Mouse (Mus musculus) CD4-positive, CD25-positive, alpha-beta regulatory T cell, adult 4 months (primary cell): ENCODE results near the gene Cdr2. TPM values are rescaled to one million over a fixed set of nuclear protein-coding genes. Genes with fewer than 3 reads are reported as not detected.
A peak's percentile ranks its signal among the peaks of the same experiment; 100 is the strongest.
"Not testable (repeated sequence)": the region's sequence is repeated elsewhere in the genome, so short reads cannot be mapped to it uniquely, and the experiment has no call there.

Experiments
- ATAC-seq: one replicate; pipeline ENCODE4 v1.8.0; 2017
- polyA plus RNA-seq, 2 experiments: library from polyadenylated mRNA; unstranded; fragments of 100-300 nt; shearing (Covaris generic); gene quantifications; one replicate each; pipeline ENCODE4 v1.2.1; 2017

Gene Cdr2
- polyA plus RNA-seq, 2 experiments from 2014 or later, result 0.43 to 1.6 TPM

GRCm38 (mm10) chr7:120970112-120970511 is 12.0 kb downstream of the Cdr2 start:
- ATAC-seq, result no peak

- no peak for ATAC-seq
These were observed 12.9 kb downstream of the Cdr2 start for GRCm38 (mm10) chr7:120969221-120969620.

DNA sequence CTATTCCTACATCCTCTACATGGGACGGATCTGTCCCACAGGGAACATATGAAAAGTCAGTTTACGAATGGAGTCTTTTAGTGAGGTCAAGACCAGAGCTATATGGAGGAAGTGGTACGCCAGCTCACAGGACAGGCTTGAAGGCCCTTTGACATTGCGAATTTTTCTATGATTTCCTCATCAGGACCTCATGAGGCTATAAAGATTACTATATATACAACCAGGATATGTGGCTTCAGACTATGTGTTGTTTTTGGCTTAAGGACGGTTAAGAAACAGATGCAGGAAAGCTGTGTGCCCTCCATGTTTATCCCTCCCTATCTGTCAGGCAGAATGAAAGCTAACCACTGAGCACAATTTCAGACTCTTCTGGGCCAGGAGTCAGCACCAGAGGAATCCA is 19.0 kb downstream of the Cdr2 start:
- no peak for ATAC-seq

DNA sequence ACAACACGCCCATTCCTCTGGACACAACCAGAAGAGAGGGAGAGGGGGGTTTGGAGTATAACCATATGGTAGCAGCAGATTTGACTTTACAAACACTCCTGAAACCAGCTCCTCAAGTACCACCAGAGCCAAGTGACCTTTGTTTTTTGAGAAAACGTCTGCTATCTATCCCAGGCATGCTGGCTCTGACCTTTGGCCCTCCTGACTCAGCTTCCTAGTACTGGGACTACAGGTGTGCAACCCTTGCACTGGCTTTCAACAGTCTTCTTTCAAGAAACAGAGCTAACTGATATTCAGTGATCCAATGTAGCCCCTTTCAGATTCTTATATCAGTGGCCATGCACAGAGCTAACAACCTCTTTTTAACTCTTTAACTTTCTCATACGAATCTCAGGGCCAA is 20.2 kb downstream of the Cdr2 start:
- no peak for ATAC-seq

- ATAC-seq, result no peak
These were observed 21.5 kb downstream of the Cdr2 start for GRCm38 (mm10) chr7:120960601-120961000.

DNA sequence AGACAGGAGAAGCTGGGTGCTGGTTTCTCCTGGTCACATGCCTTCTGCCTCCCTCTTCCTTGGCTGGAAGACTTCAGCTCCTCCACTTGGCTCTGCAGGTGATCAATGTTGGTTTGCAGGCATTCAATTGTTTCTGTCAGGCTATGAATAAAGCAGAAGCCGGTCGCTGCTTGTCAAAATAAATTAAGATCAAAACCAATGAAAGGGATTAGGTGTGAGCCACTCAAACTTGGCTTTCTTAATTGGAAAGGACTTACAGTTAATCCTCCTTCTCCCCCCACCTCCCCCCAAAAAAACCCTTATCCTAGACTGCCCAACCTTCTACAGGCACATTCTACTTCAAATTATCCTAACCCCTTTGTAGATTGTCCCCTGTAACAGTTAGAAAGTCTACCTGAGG is 22.0 kb downstream of the Cdr2 start:
- ATAC-seq, result no peak

DNA sequence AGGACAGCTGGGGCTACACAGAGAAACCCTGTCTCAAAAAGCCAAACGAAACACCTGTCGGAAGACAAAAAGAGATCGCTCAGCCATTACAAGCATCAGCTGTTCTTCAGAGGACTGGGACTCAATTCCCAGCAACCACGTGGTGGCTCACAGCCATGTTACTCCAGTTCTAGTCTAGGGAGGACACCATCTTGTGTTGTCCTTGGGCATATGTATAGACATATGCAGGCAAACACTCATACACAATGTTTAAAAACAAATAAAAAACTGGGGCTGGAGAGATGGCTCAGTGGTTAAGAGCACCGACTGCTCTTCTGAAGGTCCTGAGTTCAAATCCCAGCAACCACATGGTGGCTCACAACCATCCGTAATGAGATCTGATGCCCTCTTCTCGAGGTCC is 28.5 kb downstream of the Cdr2 start:
- ATAC-seq, result not testable (repeated sequence)

DNA sequence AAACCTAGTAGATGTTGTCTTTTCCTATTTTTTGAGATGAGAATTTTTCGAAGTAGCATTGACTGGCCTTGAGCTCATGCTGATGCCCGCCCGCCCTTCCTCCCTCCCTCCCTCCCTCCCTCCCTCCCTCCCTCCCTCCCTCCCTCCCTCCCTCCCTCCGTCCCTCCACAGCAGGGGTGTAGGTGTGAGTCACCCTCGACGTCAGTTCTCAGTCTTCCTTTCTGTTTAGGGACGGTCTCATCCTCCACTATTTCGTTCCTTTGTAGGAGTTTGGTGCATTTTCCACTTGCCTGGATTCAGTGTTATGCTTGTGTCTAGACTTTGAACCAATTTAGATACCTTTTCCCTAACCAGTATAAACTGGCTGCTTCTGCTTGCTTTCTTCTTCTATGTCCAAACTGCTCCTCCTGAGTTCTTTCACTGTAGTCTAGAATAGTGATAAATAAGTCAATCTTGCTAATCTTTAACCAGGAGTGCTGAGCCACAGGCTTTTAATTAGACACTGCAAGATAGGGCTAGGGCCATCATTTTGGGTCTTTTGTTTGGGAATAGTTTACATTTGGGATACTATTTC is 38.1 kb downstream of the Cdr2 start:
- no peak for ATAC-seq

DNA sequence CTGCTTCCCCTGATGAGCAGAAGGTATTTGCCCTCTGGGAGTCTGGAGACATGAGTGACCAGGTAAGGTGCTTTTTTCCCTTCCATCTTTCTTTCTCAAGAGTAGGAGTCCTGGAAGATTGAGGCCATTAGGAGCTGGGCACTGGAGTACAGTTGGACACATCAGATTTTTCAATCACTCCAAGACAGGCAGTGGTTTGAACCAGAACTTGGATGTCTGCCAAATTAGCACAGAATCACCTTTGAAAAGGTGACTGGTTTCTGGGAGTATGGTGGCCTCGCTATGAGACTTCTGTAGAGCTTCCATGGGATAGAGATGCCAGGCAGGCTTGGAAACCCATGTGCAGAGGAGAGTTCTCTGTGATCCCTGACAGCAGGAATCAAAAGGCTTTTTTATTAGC is 39.6 kb downstream of the Cdr2 start:
- no peak for ATAC-seq

- ATAC-seq, result no peak
These were observed 40.9 kb downstream of the Cdr2 start for GRCm38 (mm10) chr7:120941214-120941613.

GRCm38 (mm10) chr7:120940343-120940742 is 41.8 kb downstream of the Cdr2 start:
- no peak for ATAC-seq

GRCm38 (mm10) chr7:120938206-120938605 is 43.9 kb downstream of the Cdr2 start:
- ATAC-seq, result no peak

- ATAC-seq, result no peak
These were observed 45.6 kb downstream of the Cdr2 start for GRCm38 (mm10) chr7:120936522-120936921.

DNA sequence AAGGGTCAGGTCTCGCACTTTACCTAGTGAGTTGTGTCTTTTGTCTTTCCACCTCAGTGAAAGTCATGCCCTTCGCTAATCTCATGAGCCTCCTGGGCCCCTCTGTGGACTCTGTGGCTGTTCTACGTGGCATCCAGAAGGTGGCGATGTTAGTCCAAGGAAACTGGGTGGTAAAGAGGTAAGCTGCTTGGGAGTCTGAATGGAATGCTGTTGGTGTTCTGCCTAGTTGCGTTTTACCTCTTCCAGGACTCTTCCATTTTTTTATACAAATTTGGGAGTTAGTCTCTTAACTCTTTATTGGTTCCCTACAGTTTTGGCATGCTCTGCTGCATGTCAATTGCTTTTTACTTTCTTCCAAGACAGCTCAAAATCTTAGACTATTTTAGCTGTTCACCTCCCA is 47.4 kb downstream of the Cdr2 start:
- peak; percentile 94 for ATAC-seq

GRCm38 (mm10) chr7:120933680-120934195 is 48.4 kb downstream of the Cdr2 start:
- no peak for ATAC-seq

GRCm38 (mm10) chr7:120933110-120933509 is 49.0 kb downstream of the Cdr2 start:
- no peak for ATAC-seq

DNA sequence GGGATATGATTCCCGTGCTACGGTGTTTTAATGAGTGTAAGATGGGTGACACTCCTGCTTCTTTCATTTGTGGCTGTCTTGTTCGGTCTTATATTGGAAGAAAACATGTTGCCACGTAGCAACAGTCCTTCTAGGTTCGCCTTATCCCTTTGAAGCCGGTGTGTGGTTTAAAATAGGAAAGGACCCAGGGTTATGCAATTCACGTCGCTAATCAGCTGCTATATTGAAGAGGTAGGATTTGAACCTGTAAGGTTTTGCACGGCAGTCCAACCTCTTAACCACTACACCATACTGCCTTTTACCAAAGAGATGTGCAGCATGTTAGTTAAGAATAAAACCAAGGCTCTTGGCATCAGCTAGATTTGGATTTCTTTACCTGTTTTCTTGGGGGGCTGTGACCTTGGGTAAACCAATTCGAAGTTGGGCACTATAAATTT is 63.6 kb downstream of the Cdr2 start:
- peak; percentile 81 for ATAC-seq

DNA sequence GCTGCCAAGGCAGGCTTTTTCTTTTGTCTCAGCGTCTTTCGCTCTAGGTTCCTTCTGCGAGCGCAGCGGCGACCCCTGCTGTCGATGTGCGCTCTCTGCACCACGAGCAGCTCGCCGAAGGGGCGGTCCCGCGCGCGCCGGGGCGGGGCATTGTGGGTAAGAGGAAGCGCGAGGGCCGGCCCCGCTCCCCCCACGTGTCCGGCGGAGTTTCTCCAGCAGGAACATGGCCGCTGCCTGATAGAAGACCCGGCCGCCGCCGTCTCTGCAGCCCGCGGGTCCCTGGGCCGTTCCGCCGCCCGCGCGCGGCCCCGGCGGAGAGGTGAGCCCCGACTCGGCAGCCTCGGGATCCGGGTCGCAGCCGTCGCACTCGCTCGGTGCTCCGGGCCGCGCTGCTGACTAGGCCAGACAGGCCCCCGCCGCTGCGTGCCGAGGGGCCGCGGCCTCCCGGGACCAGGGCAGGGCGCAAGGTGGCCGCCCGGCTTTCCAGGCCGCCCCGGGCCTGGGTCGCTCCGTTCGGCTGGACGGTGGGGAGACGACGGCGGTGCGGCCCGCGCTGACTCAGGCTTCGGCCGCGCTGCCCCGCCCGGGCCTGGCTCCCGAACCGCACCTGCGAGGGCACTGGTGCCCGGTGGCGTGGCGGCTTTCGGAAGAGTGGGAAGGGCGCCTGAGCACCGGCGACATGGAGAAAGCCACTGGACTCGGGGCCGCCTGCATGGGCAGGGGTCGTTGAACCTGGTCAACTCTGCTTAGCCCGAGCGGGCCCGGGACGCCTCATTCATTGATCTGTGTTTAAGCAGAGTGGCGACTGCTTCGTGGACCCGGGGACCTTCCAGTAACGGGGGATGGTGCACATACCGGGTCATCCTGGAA is 64.3 kb downstream of the Cdr2 start, which contains the start of gene Polr3e:
Polr3e (plus strand) TSS at position 153 of the 870 bp plus-strand sequence.
- ATAC-seq, result peak; percentile 77

- no peak for ATAC-seq
These were observed 64.9 kb downstream of the Cdr2 start for GRCm38 (mm10) chr7:120917279-120917591.

DNA sequence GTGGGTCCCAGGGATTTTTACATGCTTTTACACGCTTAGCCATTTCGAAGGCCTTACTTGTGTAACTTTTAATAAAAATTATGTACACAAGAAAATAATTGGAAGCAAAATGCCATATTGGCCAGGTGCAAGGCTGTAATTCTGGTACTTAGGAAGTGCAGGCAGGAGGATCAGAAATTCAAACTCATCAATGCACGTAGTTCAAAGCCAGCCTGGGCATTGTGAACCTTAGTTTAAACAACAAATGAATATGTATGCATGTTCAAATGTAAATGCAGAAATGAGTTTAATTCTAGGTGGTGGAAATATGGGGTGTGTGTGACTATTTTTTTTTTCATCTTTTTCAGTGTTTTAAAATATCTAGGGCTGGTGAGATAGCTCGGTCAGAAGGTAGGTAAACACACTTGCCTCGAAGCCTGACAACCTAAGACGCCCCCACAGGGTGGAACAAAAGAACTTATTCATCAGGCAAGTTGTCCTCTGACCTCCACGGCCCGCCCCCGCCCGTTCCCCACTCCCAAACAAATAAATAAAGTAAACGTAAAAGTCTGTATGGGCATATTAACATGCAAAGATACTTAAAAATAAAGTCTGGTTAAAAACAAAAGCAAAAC is 65.7 kb downstream of the Cdr2 start:
- ATAC-seq, result no peak

- ATAC-seq, result no peak
These were observed 68.8 kb downstream of the Cdr2 start for GRCm38 (mm10) chr7:120913332-120913731.

DNA sequence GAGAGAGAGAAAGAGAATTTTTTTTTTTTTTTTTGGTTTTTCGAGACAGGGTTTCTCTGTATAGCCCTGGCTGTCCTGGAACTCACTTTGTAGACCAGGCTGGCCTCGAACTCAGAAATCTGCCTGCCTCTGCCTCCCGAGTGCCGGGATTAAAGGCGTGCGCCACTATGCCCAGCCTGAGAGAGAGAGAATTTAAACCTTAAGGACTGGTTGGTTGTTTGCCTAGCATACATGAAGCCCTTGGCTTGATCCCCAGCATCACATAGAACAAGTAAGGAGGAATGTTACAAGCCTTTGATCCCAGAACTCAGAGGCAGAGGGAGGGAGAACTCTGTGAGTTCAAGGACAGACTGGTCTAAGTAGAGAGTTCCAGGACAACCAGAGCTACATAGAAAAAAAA is 70.8 kb downstream of the Cdr2 start:
- ATAC-seq, result not testable (repeated sequence)

GRCm38 (mm10) chr7:120910172-120910571 is 71.9 kb downstream of the Cdr2 start:
- ATAC-seq, result not testable (repeated sequence)
